Mouse (Mus musculus): ENCODE measurements around the gene Gpr152.

Gene Gpr152

GRCm38 (mm10) chr19:4170723-4171392 lies 31.3 kb downstream of the Gpr152 start:
- no peak for DNase-seq (ENCODE audit: extremely low read depth, low read depth, low spot score)

GRCm38 (mm10) chr19:4171393-4172290 lies 32.1 kb downstream of the Gpr152 start:
- DNase-seq (ENCODE audit: extremely low read depth, low read depth, low spot score) = no peak

- DNase-seq (ENCODE audit: extremely low read depth, low read depth, low spot score) = no peak
Measured at GRCm38 (mm10) chr19:4172925-4173324, 33.3 kb downstream of the Gpr152 start.

- DNase-seq (ENCODE audit: extremely low read depth, low read depth, low spot score) = no peak
Measured at GRCm38 (mm10) chr19:4175368-4175947, 35.9 kb downstream of the Gpr152 start, which contains the start of gene Carns1. TSS of gene Carns1 (minus strand) at chr19:4175479.

- no peak for DNase-seq (ENCODE audit: extremely low read depth, low read depth, low spot score)
Measured at GRCm38 (mm10) chr19:4180411-4180810, 40.8 kb downstream of the Gpr152 start.

GRCm38 (mm10) chr19:4181892-4182291 lies 42.3 kb downstream of the Gpr152 start:
- DNase-seq (ENCODE audit: extremely low read depth, low read depth, low spot score) = no peak

- DNase-seq (ENCODE audit: extremely low read depth, low read depth, low spot score) = no peak
Measured at GRCm38 (mm10) chr19:4183689-4184088, 44.1 kb downstream of the Gpr152 start.

- no peak for DNase-seq (ENCODE audit: extremely low read depth, low read depth, low spot score)
Measured at GRCm38 (mm10) chr19:4184976-4185975, 45.7 kb downstream of the Gpr152 start.

- no peak for DNase-seq (ENCODE audit: extremely low read depth, low read depth, low spot score)
Measured at GRCm38 (mm10) chr19:4187303-4187702, 47.7 kb downstream of the Gpr152 start.

GRCm38 (mm10) chr19:4189051-4189620 lies 49.5 kb downstream of the Gpr152 start:
- DNase-seq (ENCODE audit: extremely low read depth, low read depth, low spot score) = no peak

- DNase-seq (ENCODE audit: extremely low read depth, low read depth, low spot score) = no peak
Measured at GRCm38 (mm10) chr19:4190831-4191334, 51.3 kb downstream of the Gpr152 start, which contains the start of gene Tbc1d10c. TSS of gene Tbc1d10c (minus strand) at chr19:4191284.

- DNase-seq (ENCODE audit: extremely low read depth, low read depth, low spot score) = peak; percentile 59
Measured at GRCm38 (mm10) chr19:4191528-4192250, 52.1 kb downstream of the Gpr152 start, which contains the start of gene Ppp1ca. TSS of gene Ppp1ca (plus strand) at chr19:4192065.

- DNase-seq (ENCODE audit: extremely low read depth, low read depth, low spot score) = no peak
Measured at GRCm38 (mm10) chr19:4192251-4192985, 52.8 kb downstream of the Gpr152 start.

GRCm38 (mm10) chr19:4193129-4193528 lies 53.5 kb downstream of the Gpr152 start:
- no peak for DNase-seq (ENCODE audit: extremely low read depth, low read depth, low spot score)

GRCm38 (mm10) chr19:4194021-4194724 lies 54.6 kb downstream of the Gpr152 start:
- no peak for DNase-seq (ENCODE audit: extremely low read depth, low read depth, low spot score)

- no peak for DNase-seq (ENCODE audit: extremely low read depth, low read depth, low spot score)
Measured at GRCm38 (mm10) chr19:4194776-4195650, 55.4 kb downstream of the Gpr152 start.

Measured in fat pad, adult 2 months (tissue).